Mouse (Mus musculus): ENCODE results near the gene Acp4.

DNA sequence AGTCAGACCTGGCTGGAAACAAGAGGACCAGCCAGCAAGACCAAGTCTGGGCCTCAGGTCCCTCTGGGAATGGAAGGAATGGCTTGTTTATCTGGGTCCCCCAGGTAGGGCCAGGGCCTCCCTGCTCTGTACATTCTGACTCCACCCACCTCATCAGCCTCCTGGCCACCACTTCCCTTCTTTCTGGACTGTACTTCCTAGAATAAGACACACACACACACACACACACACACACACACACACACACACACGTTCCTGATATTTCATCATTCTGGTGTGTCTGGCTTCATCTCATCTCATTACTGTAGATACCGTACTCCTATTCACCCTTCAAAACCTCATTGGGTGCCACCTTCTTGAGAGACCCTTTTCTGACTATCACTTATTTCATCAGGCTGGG is 12.2 kb upstream of the Acp4 start:
- no peak for TF ChIP-seq POLR2A (IDR thresholded peaks at IDR 0.05; ENCODE audit: borderline replicate concordance, extremely low read depth, insufficient read depth, insufficient read length, poor library complexity, severe bottlenecking)
- no peak for TF ChIP-seq CTCF (IDR thresholded peaks at IDR 0.05; ENCODE audit: borderline replicate concordance, extremely low read depth, insufficient read depth, insufficient read length)
